19 mouse cellular contexts compared by ENCODE assay signal in genomic region chr11:93040816-93041215, GRCm38 (mm10). TPM values are rescaled to one million over a fixed set of nuclear protein-coding genes. Genes with fewer than 3 reads are reported as not detected.
DNase-seq lines count a peak whose midpoint lies in the region; TF ChIP-seq lines count a peak whose summit lies in the region.
"Had no signal": no experiment of that assay in that cellular context is flagged by ENCODE, and none has a peak within 500 bp of the region (broad histone marks: within the 10 kb centered on the region; RNA-seq: fewer than 3 reads in every experiment).

No protein-coding gene starts in this region.

- DNase-seq in ES-CJ7 (ENCODE audit: low read depth, low spot score), result peak; percentile 34
- peak; percentile 22 for DNase-seq in ES-E14 (ENCODE audit: low read depth, low spot score)
- DNase-seq in ZHBTc4 (ENCODE audit: low read depth, low spot score), result peak; percentile 57
- no peak for DNase-seq in kidney, adult 9 months
- DNase-seq in spleen, postnatal 4 days (ENCODE audit: low spot score in 2 of 2), result no peak
- no peak for DNase-seq in forebrain, embryonic 10.5 days (ENCODE audit: extremely low spot score, low spot score)
- DNase-seq: adrenal gland, adult 2 months; adrenal gland, postnatal 10 days; adrenal gland, postnatal 25 days; cerebellum, adult 11-12 months; cerebellum, adult 2 months; cerebellum, adult 9-10 months; cerebellum, postnatal 10 days; cerebellum, postnatal 25 days had no signal

- no peak overlapping the region for H3K4me3 ChIP-seq in ES-E14 (ENCODE audit: insufficient read depth in 1 of 2, low read depth in 1 of 2, low read length in 2 of 2, poor library complexity in 1 of 2, severe bottlenecking in 1 of 2)
- no peak overlapping the region for H3K4me3 ChIP-seq in forebrain, embryonic 10.5 days
- H3K4me3 ChIP-seq: embryonic facial prominence, embryonic 10.5 days; embryonic facial prominence, embryonic 12.5 days; forebrain, embryonic 12.5 days had no signal

- no peaks in the 10 kb centered on the region for H3K27me3 ChIP-seq in forebrain, embryonic 10.5 days (ENCODE audit: poor library complexity, severe bottlenecking)
- H3K27me3 ChIP-seq: embryonic facial prominence, embryonic 12.5 days; forebrain, embryonic 12.5 days had no signal

- in situ Hi-C loops in ES-E14 (cut with MboI; ENCODE audit: low sequenced_read_pairs in 2 of 2, unreplicated experiment in 2 of 2), result no loop called here

- no peaks in the 10 kb centered on the region for H3K36me3 ChIP-seq in ES-E14 (ENCODE audit: control insufficient read depth, insufficient read depth, low read length, poor library complexity, severe bottlenecking)
- no peaks in the 10 kb centered on the region for H3K36me3 ChIP-seq in forebrain, embryonic 10.5 days (replicated peaks)
- H3K36me3 ChIP-seq: embryonic facial prominence, embryonic 10.5 days; embryonic facial prominence, embryonic 12.5 days; forebrain, embryonic 12.5 days had no signal

- no peaks in the 10 kb centered on the region for H3K4me1 ChIP-seq in ES-E14 (ENCODE audit: control insufficient read depth in 2 of 2, insufficient read depth in 2 of 2, low read length in 2 of 2, poor library complexity in 1 of 2)
- no peaks in the 10 kb centered on the region for H3K4me1 ChIP-seq in forebrain, embryonic 10.5 days
- H3K4me1 ChIP-seq: embryonic facial prominence, embryonic 10.5 days; embryonic facial prominence, embryonic 12.5 days; forebrain, embryonic 12.5 days had no signal

- H3K27ac ChIP-seq in ES-E14 (ENCODE audit: insufficient read depth, low read depth, low read length, poor library complexity, severe bottlenecking), result no peak overlapping the region
- H3K27ac ChIP-seq in forebrain, embryonic 10.5 days, result no peak overlapping the region
- H3K27ac ChIP-seq: embryonic facial prominence, embryonic 10.5 days; embryonic facial prominence, embryonic 12.5 days; forebrain, embryonic 12.5 days had no signal

- H3K9me3 ChIP-seq in ES-E14 (ENCODE audit: control insufficient read depth, insufficient read depth, low read depth, low read length), result no peaks in the 10 kb centered on the region
- H3K9me3 ChIP-seq in forebrain, embryonic 10.5 days, result no peaks in the 10 kb centered on the region
- H3K9me3 ChIP-seq: embryonic facial prominence, embryonic 10.5 days; embryonic facial prominence, embryonic 12.5 days; forebrain, embryonic 12.5 days had no signal

- no peak overlapping the region for H3K9ac ChIP-seq in ES-E14 (ENCODE audit: insufficient read depth, low read depth, low read length, poor library complexity, severe bottlenecking)
- H3K9ac ChIP-seq: embryonic facial prominence, embryonic 12.5 days; forebrain, embryonic 12.5 days had no signal

TF ChIP-seq in ES-E14, 5 proteins besides CTCF, POLR2A, EP300 and RAD21:
- TF ChIP-seq ZC3H11A (IDR thresholded peaks at IDR 0.05; ENCODE audit: borderline replicate concordance, low read depth, low read length) (no peak), CHD2 (IDR thresholded peaks at IDR 0.05; ENCODE audit: low read depth, low read length) (no peak), ZNF384 (IDR thresholded peaks at IDR 0.05; ENCODE audit: low read depth, low read length) (no peak), HCFC1 (IDR thresholded peaks at IDR 0.05; ENCODE audit: borderline replicate concordance, insufficient read depth, low read length) (no peak), MAFK (IDR thresholded peaks at IDR 0.05; ENCODE audit: insufficient read depth, low read depth, low read length) (no peak)
TF ChIP-seq in ES-E14: peak in this region for 0.

RNA-seq across cellular contexts. Expression of gene Car10, which starts 57.0 kb away (rescaled TPM):
- total RNA-seq in ES-E14 (2012; rRNA removed), result not detected in 2 replicates
- polyA plus RNA-seq in forebrain, embryonic 10.5 days (2016; fragmentation: Nextera tagmentation; extraction: Ambion mirVana), result 0.25 and 0.41 TPM in 2 replicates
- total RNA-seq: MEL had no signal
- polyA plus RNA-seq: C2C12 had no signal

Comparison
In these comparisons a context has a peak if more than half of its experiments do, and no peak if none do; other contexts are left out.
1. DNase-seq: peak in ES-CJ7 (single experiment), ES-E14 (single experiment) and ZHBTc4 (single experiment); none in kidney, adult 9 months (single experiment), spleen, postnatal 4 days (0 of 2) and forebrain, embryonic 10.5 days (single experiment).